Mouse (Mus musculus): ENCODE data around the gene Calcoco1. TPM values are rescaled to one million over a fixed set of nuclear protein-coding genes. Genes with fewer than 3 reads are reported as not detected.
A peak's percentile ranks its signal among the peaks of the same experiment; 100 is the strongest.
"Not testable (repeated sequence)": the region's sequence is repeated elsewhere in the genome, so short reads cannot be mapped to it uniquely, and the experiment has no call there.

Calcoco1 gene
- polyA plus RNA-seq, 1 experiment from 2014 or later = 62.8 TPM

DNA sequence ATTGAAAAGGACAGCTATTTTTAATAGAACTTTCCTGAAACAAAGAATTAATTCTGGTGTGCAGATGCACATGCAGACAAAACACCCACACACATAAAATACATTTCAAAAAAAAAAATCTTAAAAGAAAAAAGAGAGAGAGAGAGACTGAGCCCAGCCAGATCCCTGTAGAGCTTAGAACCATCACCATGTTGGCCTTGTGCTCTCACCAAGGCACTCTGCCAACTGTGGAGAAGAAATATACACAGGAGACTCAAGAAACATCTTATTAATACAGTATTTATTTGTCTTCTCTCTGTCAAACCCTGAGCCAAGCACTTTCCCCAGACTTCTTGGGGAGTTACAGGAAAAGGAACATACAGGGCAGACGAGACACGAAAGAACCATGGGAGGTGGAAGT is 59.4 kb downstream of the Calcoco1 start:
- not testable (repeated sequence) for H3K9me3 ChIP-seq (replicated peaks); H3K4me2 ChIP-seq; H3K4me3 ChIP-seq; H3K9ac ChIP-seq; H3K4me1 ChIP-seq (replicated peaks); ATAC-seq (replicated peaks; ENCODE audit: insufficient number of reproducible peaks, insufficient read depth, low FRiP score, low read depth); H3K27ac ChIP-seq; H3K27me3 ChIP-seq
- peaks cover 53% of the 10 kb centered on the region for H3K36me3 ChIP-seq
- WGBS = 80% methylated on average over 1 of the region's 2 CpGs

DNA sequence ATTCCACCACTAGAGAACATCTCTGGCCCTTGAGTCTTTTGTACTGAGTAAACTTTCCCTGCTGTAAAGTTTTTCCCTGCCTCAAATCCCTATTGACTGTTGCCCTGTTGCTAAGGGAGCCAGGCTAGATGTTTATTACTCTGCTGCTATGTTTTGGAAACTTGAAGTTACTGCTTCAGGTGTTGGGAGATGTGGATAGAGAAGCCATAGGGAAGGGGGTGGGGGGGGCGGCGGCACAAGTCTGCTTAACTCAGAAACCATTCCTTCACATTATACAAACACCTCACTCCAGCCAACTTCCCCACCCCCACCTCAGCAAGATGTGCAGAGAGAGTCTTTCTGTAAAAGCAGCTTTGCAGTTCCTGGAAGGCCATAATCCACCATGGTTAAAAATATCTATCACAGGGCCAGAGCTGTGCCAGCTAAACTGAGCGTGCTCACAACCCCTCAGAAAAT is 64.0 kb downstream of the Calcoco1 start:
- H3K4me2 ChIP-seq = no peak overlapping the region; the same call in 1 of the 2 replicates
- peak; percentile 44; the same call in 1 of the 2 replicates for ATAC-seq (replicated peaks; ENCODE audit: insufficient number of reproducible peaks, insufficient read depth, low FRiP score, low read depth)
- WGBS = 42% methylated on average over 3 of the region's 3 CpGs

More for the DNA sequence above, 64.0 kb downstream of the Calcoco1 start:
- H3K27me3 ChIP-seq = no peaks in the 10 kb centered on the region
- H3K4me1 ChIP-seq (replicated peaks) = peaks cover 23% of the 10 kb centered on the region
- H3K36me3 ChIP-seq = peaks cover 10% of the 10 kb centered on the region
- peak overlapping the region; percentile 93 for H3K27ac ChIP-seq
- no peak overlapping the region for H3K4me3 ChIP-seq
- no peaks in the 10 kb centered on the region for H3K9me3 ChIP-seq (replicated peaks)
- H3K9ac ChIP-seq = no peak overlapping the region

MicroRNAs encoded within 50 kb of the gene (microRNA counts, 519-probe panel; counts per million panel counts)
- microRNA mmu-miR-688 = 2,374 counts per million, percentile 45 among the panel's probes with 10 or more counts

Small RNAs within 50 kb of the gene (microRNA-seq; reads per million reads assigned to microRNA genes)
- not detected for gene Mir688

Other genes starting within 250 kb of the Calcoco1 start
- gene Gm10337, start 218.5 kb downstream of the Calcoco1 start, polyA plus RNA-seq (2015; fragmentation: Nextera tagmentation; extraction: Ambion mirVana) = 2.0 and 2.6 TPM in 2 replicates
- gene Map3k12, start 205.1 kb downstream of the Calcoco1 start, polyA plus RNA-seq (2015; fragmentation: Nextera tagmentation; extraction: Ambion mirVana) = 9.8 and 13.1 TPM in 2 replicates
- 78.3 and 87.9 TPM in 2 replicates for gene Tarbp2, start 204.0 kb downstream of the Calcoco1 start, polyA plus RNA-seq (2015; fragmentation: Nextera tagmentation; extraction: Ambion mirVana)
- gene Npff, start 197.2 kb downstream of the Calcoco1 start, polyA plus RNA-seq (2015; fragmentation: Nextera tagmentation; extraction: Ambion mirVana) = 2.3 and 2.4 TPM in 2 replicates
- gene Gm28047, start 97.1 kb downstream of the Calcoco1 start, polyA plus RNA-seq (2015; fragmentation: Nextera tagmentation; extraction: Ambion mirVana) = 0.24 TPM in 1 of 2 replicates, not detected in the other
- 26.7 and 32.7 TPM in 2 replicates for gene Atf7, start 96.7 kb downstream of the Calcoco1 start, polyA plus RNA-seq (2015; fragmentation: Nextera tagmentation; extraction: Ambion mirVana)
- 58.1 and 78.1 TPM in 2 replicates for gene Atp5g2, start 49.8 kb downstream of the Calcoco1 start, polyA plus RNA-seq (2015; fragmentation: Nextera tagmentation; extraction: Ambion mirVana)
- gene Hoxc13, start 198.9 kb upstream of the Calcoco1 start, polyA plus RNA-seq (2015; fragmentation: Nextera tagmentation; extraction: Ambion mirVana) = not detected in 2 replicates
- gene Hoxc12, start 214.6 kb upstream of the Calcoco1 start, polyA plus RNA-seq (2015; fragmentation: Nextera tagmentation; extraction: Ambion mirVana) = not detected in 2 replicates
- not detected in 2 replicates for gene Hoxc11, start 232.2 kb upstream of the Calcoco1 start, polyA plus RNA-seq (2015; fragmentation: Nextera tagmentation; extraction: Ambion mirVana)
- gene Hoxc10, start 244.6 kb upstream of the Calcoco1 start, polyA plus RNA-seq (2015; fragmentation: Nextera tagmentation; extraction: Ambion mirVana) = 0.16 TPM in 1 of 2 replicates, not detected in the other
- 0.42 and 0.80 TPM in 2 replicates for gene Hoxc5, start 245.3 kb upstream of the Calcoco1 start, polyA plus RNA-seq (2015; fragmentation: Nextera tagmentation; extraction: Ambion mirVana)